Mouse (Mus musculus): ENCODE data around the gene Gm13889. TPM values are rescaled to one million over a fixed set of nuclear protein-coding genes. Genes with fewer than 3 reads are reported as not detected.
A peak's percentile ranks its signal among the peaks of the same experiment; 100 is the strongest.

The Gm13889 gene
- polyA plus RNA-seq, 1 experiment from 2014 or later: 6.2 TPM

- H3K4me3 ChIP-seq (replicated peaks; ENCODE audit: low read depth, low read length): no peak overlapping the region
- no peaks in the 10 kb centered on the region for H3K4me1 ChIP-seq (ENCODE audit: control insufficient read depth, insufficient read depth, low read length)
- no peak overlapping the region for H3K9ac ChIP-seq (replicated peaks; ENCODE audit: low read length)
- DNase-seq (no peak), ATAC-seq (ENCODE audit: low FRiP score, low TSS enrichment) (no peak)
- no peak overlapping the region for H3K27ac ChIP-seq (replicated peaks; ENCODE audit: low read depth, low read length)
- H3K4me2 ChIP-seq (ENCODE audit: low read length): no peak overlapping the region
- no peaks in the 10 kb centered on the region for H3K9me3 ChIP-seq (ENCODE audit: control insufficient read depth, low read length)
- H3K27me3 ChIP-seq (ENCODE audit: control insufficient read depth, insufficient read depth, low read length): no peaks in the 10 kb centered on the region
- WGBS: 95% methylated on average over 8 of the region's 8 CpGs
- H3K36me3 ChIP-seq (ENCODE audit: control insufficient read depth, insufficient read depth, low read length): no peaks in the 10 kb centered on the region
These were observed 30.9 kb downstream of the Gm13889 start for GRCm38 (mm10) chr2:93926141-93926540.

- H3K4me1 ChIP-seq (ENCODE audit: control insufficient read depth, insufficient read depth, low read length): no peaks in the 10 kb centered on the region
- no peak overlapping the region for H3K9ac ChIP-seq (replicated peaks; ENCODE audit: low read length)
These were observed 37.9 kb downstream of the Gm13889 start for GRCm38 (mm10) chr2:93919093-93919492.

GRCm38 (mm10) chr2:93913552-93913951 lies 43.4 kb downstream of the Gm13889 start:
- H3K4me2 ChIP-seq (ENCODE audit: low read length): no peak overlapping the region
- no peak for DNase-seq
- ATAC-seq (ENCODE audit: low FRiP score, low TSS enrichment): no peak

More at GRCm38 (mm10) chr2:93919093-93919492, 37.9 kb downstream of the Gm13889 start:
- ATAC-seq (ENCODE audit: low FRiP score, low TSS enrichment): no peak
- H3K4me3 ChIP-seq (replicated peaks; ENCODE audit: low read depth, low read length): no peak overlapping the region
- no peaks in the 10 kb centered on the region for H3K27me3 ChIP-seq (ENCODE audit: control insufficient read depth, insufficient read depth, low read length)
- H3K9me3 ChIP-seq (ENCODE audit: control insufficient read depth, low read length): no peaks in the 10 kb centered on the region
- H3K4me2 ChIP-seq (ENCODE audit: low read length): no peak overlapping the region
- DNase-seq: no peak
- no peaks in the 10 kb centered on the region for H3K36me3 ChIP-seq (ENCODE audit: control insufficient read depth, insufficient read depth, low read length)
- no peak overlapping the region for H3K27ac ChIP-seq (replicated peaks; ENCODE audit: low read depth, low read length)
- WGBS: 83% methylated on average over 3 of the region's 3 CpGs

GRCm38 (mm10) chr2:93911942-93912341 lies 45.1 kb downstream of the Gm13889 start:
- no peaks in the 10 kb centered on the region for H3K36me3 ChIP-seq (ENCODE audit: control insufficient read depth, insufficient read depth, low read length)
- ATAC-seq (ENCODE audit: low FRiP score, low TSS enrichment) (no peak), DNase-seq (no peak)
- peaks cover 13% of the 10 kb centered on the region; the same call in 1 of the 2 replicates for H3K4me1 ChIP-seq (ENCODE audit: control insufficient read depth, insufficient read depth, low read length)
- no peak overlapping the region for H3K27ac ChIP-seq (replicated peaks; ENCODE audit: low read depth, low read length)
- H3K9me3 ChIP-seq (ENCODE audit: control insufficient read depth, low read length): no peaks in the 10 kb centered on the region
- H3K27me3 ChIP-seq (ENCODE audit: control insufficient read depth, insufficient read depth, low read length): no peaks in the 10 kb centered on the region
- H3K9ac ChIP-seq (replicated peaks; ENCODE audit: low read length): no peak overlapping the region
- 85% methylated on average over 10 of the region's 10 CpGs for WGBS
- H3K4me3 ChIP-seq (replicated peaks; ENCODE audit: low read depth, low read length): no peak overlapping the region
- no peak overlapping the region for H3K4me2 ChIP-seq (ENCODE audit: low read length)

More at GRCm38 (mm10) chr2:93913552-93913951, 43.4 kb downstream of the Gm13889 start:
- no peaks in the 10 kb centered on the region for H3K4me1 ChIP-seq (ENCODE audit: control insufficient read depth, insufficient read depth, low read length)
- H3K27ac ChIP-seq (replicated peaks; ENCODE audit: low read depth, low read length): no peak overlapping the region
- no peaks in the 10 kb centered on the region for H3K9me3 ChIP-seq (ENCODE audit: control insufficient read depth, low read length)
- no peaks in the 10 kb centered on the region for H3K27me3 ChIP-seq (ENCODE audit: control insufficient read depth, insufficient read depth, low read length)
- H3K4me3 ChIP-seq (replicated peaks; ENCODE audit: low read depth, low read length): no peak overlapping the region
- no peak overlapping the region for H3K9ac ChIP-seq (replicated peaks; ENCODE audit: low read length)
- 93% methylated on average over 2 of the region's 2 CpGs for WGBS
- no peaks in the 10 kb centered on the region for H3K36me3 ChIP-seq (ENCODE audit: control insufficient read depth, insufficient read depth, low read length)

GRCm38 (mm10) chr2:93909716-93910115 lies 47.3 kb downstream of the Gm13889 start:
- no peak for ATAC-seq (ENCODE audit: low FRiP score, low TSS enrichment)
- no peaks in the 10 kb centered on the region for H3K9me3 ChIP-seq (ENCODE audit: control insufficient read depth, low read length)
- no peak overlapping the region for H3K4me3 ChIP-seq (replicated peaks; ENCODE audit: low read depth, low read length)
- peaks cover 18% of the 10 kb centered on the region; the same call in 1 of the 2 replicates for H3K4me1 ChIP-seq (ENCODE audit: control insufficient read depth, insufficient read depth, low read length)
- 70% methylated on average over 5 of the region's 5 CpGs for WGBS
- no peak overlapping the region for H3K27ac ChIP-seq (replicated peaks; ENCODE audit: low read depth, low read length)
- H3K36me3 ChIP-seq (ENCODE audit: control insufficient read depth, insufficient read depth, low read length): no peaks in the 10 kb centered on the region
- DNase-seq: no peak
- no peak overlapping the region for H3K4me2 ChIP-seq (ENCODE audit: low read length)
- H3K9ac ChIP-seq (replicated peaks; ENCODE audit: low read length): no peak overlapping the region
- no peaks in the 10 kb centered on the region for H3K27me3 ChIP-seq (ENCODE audit: control insufficient read depth, insufficient read depth, low read length)

GRCm38 (mm10) chr2:93907519-93908294 lies 49.3 kb downstream of the Gm13889 start:
- H3K4me2 ChIP-seq (ENCODE audit: low read length): no peak overlapping the region
- no peaks in the 10 kb centered on the region for H3K27me3 ChIP-seq (ENCODE audit: control insufficient read depth, insufficient read depth, low read length)
- DNase-seq: peak; percentile 67
- peak overlapping the region; percentile 60 for H3K27ac ChIP-seq (replicated peaks; ENCODE audit: low read depth, low read length)
- WGBS: 45% methylated on average over 9 of the region's 9 CpGs
- 0 out of 2 replicates have a peak overlapping the region, but pooled peaks have one; percentile 9 for H3K9ac ChIP-seq (replicated peaks; ENCODE audit: low read length)
- H3K4me3 ChIP-seq (replicated peaks; ENCODE audit: low read depth, low read length): no peak overlapping the region
- no peaks in the 10 kb centered on the region for H3K36me3 ChIP-seq (ENCODE audit: control insufficient read depth, insufficient read depth, low read length)
- peak; percentile 18; the same call in 1 of the 2 replicates for ATAC-seq (ENCODE audit: low FRiP score, low TSS enrichment)
- H3K4me1 ChIP-seq (ENCODE audit: control insufficient read depth, insufficient read depth, low read length): peaks cover 18% of the 10 kb centered on the region; the same call in 1 of the 2 replicates
- no peaks in the 10 kb centered on the region for H3K9me3 ChIP-seq (ENCODE audit: control insufficient read depth, low read length)

- Histone ChIP-seq H3K9me3 (ENCODE audit: control insufficient read depth, low read length) (no peaks in the 10 kb centered on the region), H3K27ac (replicated peaks; ENCODE audit: low read depth, low read length) (no peak overlapping the region), H3K9ac (replicated peaks; ENCODE audit: low read length) (no peak overlapping the region), H3K27me3 (ENCODE audit: control insufficient read depth, insufficient read depth, low read length) (no peaks in the 10 kb centered on the region), H3K36me3 (ENCODE audit: control insufficient read depth, insufficient read depth, low read length) (no peaks in the 10 kb centered on the region), H3K4me3 (replicated peaks; ENCODE audit: low read depth, low read length) (no peak overlapping the region), H3K4me1 (ENCODE audit: control insufficient read depth, insufficient read depth, low read length) (peaks cover 18% of the 10 kb centered on the region; the same call in 1 of the 2 replicates), H3K4me2 (ENCODE audit: low read length) (no peak overlapping the region)
- WGBS: 48% methylated on average over 4 of the region's 4 CpGs
- ATAC-seq (ENCODE audit: low FRiP score, low TSS enrichment) (no peak), DNase-seq (no peak)
These were observed 50.7 kb downstream of the Gm13889 start for GRCm38 (mm10) chr2:93906316-93906715.
